Mouse (Mus musculus) bone marrow, adult 2 months (tissue): ENCODE data around the gene Olfr552. TPM values are rescaled to one million over a fixed set of nuclear protein-coding genes. Genes with fewer than 3 reads are reported as not detected.
"Not testable (repeated sequence)": the region's sequence is repeated elsewhere in the genome, so short reads cannot be mapped to it uniquely, and the experiment has no call there.

Experiments
- H3K27ac ChIP-seq: fragments of 200-500 bp; 2 replicates; pipeline ENCODE4 v1.5.1; 2012; ENCODE audit warnings: low read depth, mild to moderate bottlenecking, control low read depth, inconsistent platforms, low read length; ENCODE audit not compliant: control insufficient read depth, poor library complexity, insufficient read depth
- H3K4me1 ChIP-seq: fragments of 200-500 bp; 2 replicates; pipeline ENCODE4 v1.6.1; 2011; ENCODE audit warnings: low read length; ENCODE audit not compliant: control insufficient read depth, insufficient read depth
- H3K4me3 ChIP-seq: fragments of 200-500 bp; replicated peaks from 2 replicates; pipeline ENCODE3; 2011; ENCODE audit warnings: mild to moderate bottlenecking, low read depth, low read length, control low read depth; ENCODE audit not compliant: control insufficient read depth
- CTCF ChIP-seq: fragments of 200-500 bp; IDR thresholded peaks from 2 replicates; pipeline ENCODE4 v1.5.1; 2011; ENCODE audit warnings: low read length, control low read depth; ENCODE audit not compliant: control insufficient read depth, insufficient read depth
- POLR2A ChIP-seq: fragments of 200-500 bp; IDR thresholded peaks from 2 replicates; pipeline ENCODE4 v1.6.1; 2011; ENCODE audit warnings: low read depth, mild to moderate bottlenecking, control low read depth, low read length, borderline replicate concordance; ENCODE audit not compliant: control insufficient read depth
- WGBS: fragments of 180-500 bp; shearing (Covaris S2); methylation state at CpG from one replicate; pipeline ENCODE4 v1.1.7; 2018; 5-methylcytosine and 5-hydroxymethylcytosine counted together
- polyA plus RNA-seq: library from polyadenylated mRNA; stranded (reverse); fragments of >200 nt; gene quantifications from 2 replicates; pipeline ENCODE4 v1.2.4, GENCODE M21; 2011; ENCODE audit warnings: low replicate concordance; ENCODE audit not compliant: missing spikeins, insufficient read depth, insufficient read length

The Olfr552 gene
- polyA plus RNA-seq, 1 experiment: not detected

- WGBS: 2% methylated on average over 6 of the region's 6 CpGs
- no peak for TF ChIP-seq POLR2A
- TF ChIP-seq CTCF: no peak
- Histone ChIP-seq H3K4me3 (no peak overlapping the region), H3K4me1 (no peaks in the 10 kb centered on the region; the same call in 1 of the 2 replicates), H3K27ac (no peak overlapping the region)
Measured at GRCm38 (mm10) chr7:102575998-102576397, 21.6 kb upstream of the Olfr552 start.

GRCm38 (mm10) chr7:102591786-102592185 is 5.8 kb upstream of the Olfr552 start, which contains the start of gene Olfr551:
TSS of gene Olfr551 (minus strand) at chr7:102591886.
- Histone ChIP-seq H3K4me1 (no peaks in the 10 kb centered on the region), H3K27ac (no peak within 1 kb of the TSS), H3K4me3 (no peak within 1 kb of the TSS)
- TF ChIP-seq POLR2A: no peak
- no peak for TF ChIP-seq CTCF
- WGBS: 81% methylated on average over 3 of the region's 3 CpGs

GRCm38 (mm10) chr7:102618118-102618517 is 20.5 kb downstream of the Olfr552 start, which contains the start of gene Olfr553:
TSS of gene Olfr553 (minus strand) at chr7:102618218.
- TF ChIP-seq CTCF (no peak), POLR2A (no peak)
- H3K27ac ChIP-seq: no peak within 1 kb of the TSS
- no peak within 1 kb of the TSS for H3K4me3 ChIP-seq
- no peaks in the 10 kb centered on the region for H3K4me1 ChIP-seq

- 32% methylated on average over 5 of the region's 5 CpGs for WGBS
- TF ChIP-seq POLR2A (no peak), CTCF (no peak)
Measured at GRCm38 (mm10) chr7:102619608-102620007, 22.0 kb downstream of the Olfr552 start.

GRCm38 (mm10) chr7:102620368-102620767 is 22.8 kb downstream of the Olfr552 start:
- not testable (repeated sequence) for H3K27ac ChIP-seq, H3K4me3 ChIP-seq, H3K4me1 ChIP-seq
- 89% methylated on average over 19 of the region's 19 CpGs for WGBS

More at GRCm38 (mm10) chr7:102619608-102620007, 22.0 kb downstream of the Olfr552 start:
- no peak overlapping the region for H3K27ac ChIP-seq
- no peaks in the 10 kb centered on the region for H3K4me1 ChIP-seq
- H3K4me3 ChIP-seq: no peak overlapping the region

GRCm38 (mm10) chr7:102636665-102637064 is 39.1 kb downstream of the Olfr552 start:
- H3K4me3 ChIP-seq: no peak overlapping the region
- H3K27ac ChIP-seq: no peak overlapping the region
- TF ChIP-seq POLR2A (no peak), CTCF (peak; percentile 16; the same call in 1 of the 2 replicates)
- 19% methylated on average over 3 of the region's 3 CpGs for WGBS
- no peaks in the 10 kb centered on the region for H3K4me1 ChIP-seq

- no peak within 1 kb of the TSS for H3K4me3 ChIP-seq
- 67% methylated on average over 1 of the region's 1 CpGs for WGBS
- no peak within 1 kb of the TSS for H3K27ac ChIP-seq
- TF ChIP-seq POLR2A (no peak), CTCF (no peak)
- no peaks in the 10 kb centered on the region for H3K4me1 ChIP-seq
Measured at GRCm38 (mm10) chr7:102638132-102638531, 40.6 kb downstream of the Olfr552 start, which contains the start of gene Olfr554. TSS of gene Olfr554 (plus strand) at chr7:102638432.

GRCm38 (mm10) chr7:102644945-102645344 is 47.4 kb downstream of the Olfr552 start:
- 77% methylated on average over 4 of the region's 4 CpGs for WGBS
- not testable (repeated sequence) for H3K4me1 ChIP-seq, H3K4me3 ChIP-seq, H3K27ac ChIP-seq

Other genes starting within 250 kb of the Olfr552 start
- gene Rrm1, start 156.1 kb upstream of the Olfr552 start, polyA plus RNA-seq: 151 and 245 TPM in 2 replicates
- not detected in 2 replicates for gene Olfr543, start 116.1 kb upstream of the Olfr552 start, polyA plus RNA-seq
- gene Olfr544, start 109.5 kb upstream of the Olfr552 start, polyA plus RNA-seq: not detected in 2 replicates
- not detected in 2 replicates for gene Olfr545, start 98.2 kb upstream of the Olfr552 start, polyA plus RNA-seq
- not detected in 2 replicates for gene Olfr547, start 63.0 kb upstream of the Olfr552 start, polyA plus RNA-seq
- not detected in 2 replicates for gene Olfr548-ps1, start 56.9 kb upstream of the Olfr552 start, polyA plus RNA-seq
- not detected in 2 replicates for gene Olfr549, start 47.9 kb upstream of the Olfr552 start, polyA plus RNA-seq
- 9.0 and 11.8 TPM in 2 replicates for gene Trim21, start 32.3 kb upstream of the Olfr552 start, polyA plus RNA-seq
- gene Olfr550, start 26.3 kb upstream of the Olfr552 start, polyA plus RNA-seq: not detected in 2 replicates
- gene Olfr551, start 5.9 kb upstream of the Olfr552 start, polyA plus RNA-seq: not detected in 2 replicates
- gene Olfr553, start 20.4 kb downstream of the Olfr552 start, polyA plus RNA-seq: not detected in 2 replicates
- gene Olfr554, start 40.7 kb downstream of the Olfr552 start, polyA plus RNA-seq: 0.90 TPM in 1 of 2 replicates, not detected in the other
- gene Olfr555, start 61.1 kb downstream of the Olfr552 start, polyA plus RNA-seq: not detected in 2 replicates
- gene Olfr556, start 67.1 kb downstream of the Olfr552 start, polyA plus RNA-seq: not detected in 2 replicates
- gene Trim68, start 89.6 kb downstream of the Olfr552 start, polyA plus RNA-seq: 2.1 and 3.7 TPM in 2 replicates
- gene Olfr557, start 98.1 kb downstream of the Olfr552 start, polyA plus RNA-seq: not detected in 2 replicates
- not detected in 2 replicates for gene Olfr558, start 104.4 kb downstream of the Olfr552 start, polyA plus RNA-seq
- not detected in 2 replicates for gene Olfr33, start 121.3 kb downstream of the Olfr552 start, polyA plus RNA-seq
- not detected in 2 replicates for gene Olfr559, start 129.7 kb downstream of the Olfr552 start, polyA plus RNA-seq
- gene Olfr560, start 161.6 kb downstream of the Olfr552 start, polyA plus RNA-seq: not detected in 2 replicates
- gene Olfr78, start 161.7 kb downstream of the Olfr552 start, polyA plus RNA-seq: 0.29 TPM in 1 of 2 replicates, not detected in the other
- gene Olfr561, start 173.5 kb downstream of the Olfr552 start, polyA plus RNA-seq: not detected in 2 replicates
- not detected in 2 replicates for gene Olfr564, start 205.7 kb downstream of the Olfr552 start, polyA plus RNA-seq